Mouse (Mus musculus): ENCODE data around the gene Gm11214. TPM values are rescaled to one million over a fixed set of nuclear protein-coding genes. Genes with fewer than 3 reads are reported as not detected.

Gm11214 gene
- total and polyA plus RNA-seq, 3 experiments = 0.43 TPM; not detected in 2

DNA sequence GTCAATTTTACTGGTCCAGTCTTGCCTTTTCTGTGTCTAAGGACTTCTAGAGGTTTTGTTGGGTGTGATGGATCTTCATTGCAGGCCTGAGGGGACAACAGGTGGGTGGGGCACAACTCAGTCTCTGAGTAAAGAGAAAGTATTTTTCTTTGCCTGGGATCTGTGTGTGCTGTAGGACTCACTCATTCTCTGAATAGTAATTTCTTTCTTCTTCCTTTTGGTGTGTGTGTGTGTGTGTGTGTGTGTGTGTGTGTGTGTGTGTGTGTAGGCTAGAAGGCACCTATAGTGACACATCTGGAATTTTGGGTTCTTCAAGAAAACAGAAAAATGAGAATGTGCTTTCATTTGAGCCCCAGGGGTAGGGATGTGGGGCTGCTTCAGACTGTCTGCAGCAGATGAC, 29.2 kb upstream of the Gm11214 start:
- Histone ChIP-seq H3K79me2 (ENCODE audit: control insufficient read depth, insufficient read depth, low read length, poor library complexity) (no peaks in the 10 kb centered on the region), H3K9me3 (replicated peaks; ENCODE audit: insufficient read depth, low read length) (no peaks in the 10 kb centered on the region), H3K27me3 (ENCODE audit: control insufficient read depth in 1 of 2, insufficient read depth in 2 of 2, low read length in 2 of 2) (no peaks in the 10 kb centered on the region), H3K36me3 (ENCODE audit: control insufficient read depth in 1 of 2, insufficient read depth in 2 of 2, low read length in 2 of 2) (no peaks in the 10 kb centered on the region), H3K27ac (ENCODE audit: control insufficient read depth, low read depth, low read length) (no peak overlapping the region), H3K9ac (ENCODE audit: control insufficient read depth, low read depth, low read length, poor library complexity, severe bottlenecking) (no peak overlapping the region), H3K4me3 (ENCODE audit: control insufficient read depth in 1 of 2, insufficient read depth in 1 of 2, low read depth in 2 of 2, low read length in 2 of 2) (no peak overlapping the region), H3K4me1 (ENCODE audit: control insufficient read depth in 1 of 2, insufficient read depth in 2 of 2, low read length in 2 of 2) (no peaks in the 10 kb centered on the region)
- DNase-seq (ENCODE audit: low read depth, low spot score) = no peak
- TF ChIP-seq TBP (IDR thresholded peaks at IDR 0.05; ENCODE audit: low read depth, low read length) = no peak
- no peak for TF ChIP-seq MAFK (IDR thresholded peaks at IDR 0.05; ENCODE audit: borderline replicate concordance, low read depth, low read length)
- TF ChIP-seq ZKSCAN1 (IDR thresholded peaks at IDR 0.05; ENCODE audit: low read depth, low read length) = no peak
- no peak for TF ChIP-seq CTCF (IDR thresholded peaks at IDR 0.05 in 2 of 3, conservative IDR thresholded peaks at IDR 0.05 in 1 of 3; ENCODE audit: control insufficient read depth in 1 of 3, insufficient read depth in 1 of 3, low read depth in 2 of 3, low read length in 3 of 3, poor library complexity in 1 of 3, severe bottlenecking in 1 of 3)
- TF ChIP-seq SMC3 (IDR thresholded peaks at IDR 0.05; ENCODE audit: low read depth, low read length) = no peak
- no peak for TF ChIP-seq USF2 (IDR thresholded peaks at IDR 0.05; ENCODE audit: borderline replicate concordance in 1 of 2, insufficient read depth in 1 of 2, low read depth in 1 of 2, low read length in 2 of 2)
- no peak for TF ChIP-seq RCOR1 (IDR thresholded peaks at IDR 0.05; ENCODE audit: low read depth, low read length)

DNA sequence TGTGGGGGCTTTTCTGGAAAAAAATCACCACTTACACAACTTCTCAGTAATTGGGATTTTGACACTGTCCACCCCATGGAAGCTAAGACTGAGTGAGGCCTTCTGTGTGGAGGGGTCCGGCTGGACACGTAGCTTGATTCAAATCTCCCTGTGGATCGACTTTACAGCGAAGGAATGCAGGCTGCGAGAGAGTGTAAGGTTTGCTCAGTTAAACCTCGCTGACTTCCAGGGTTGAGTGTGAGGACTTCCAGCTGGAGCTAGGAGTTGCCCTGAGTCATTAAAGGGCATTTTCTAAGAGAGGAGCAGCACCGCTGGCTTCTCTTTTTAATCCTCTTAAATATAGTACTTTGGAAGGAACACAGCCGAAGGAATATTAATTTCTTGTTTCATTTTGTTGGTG, 24.2 kb upstream of the Gm11214 start:
- Histone ChIP-seq H3K36me3 (ENCODE audit: control insufficient read depth in 1 of 2, insufficient read depth in 2 of 2, low read length in 2 of 2) (no peaks in the 10 kb centered on the region), H3K9me3 (replicated peaks; ENCODE audit: insufficient read depth, low read length) (no peaks in the 10 kb centered on the region), H3K4me1 (ENCODE audit: control insufficient read depth in 1 of 2, insufficient read depth in 2 of 2, low read length in 2 of 2) (no peaks in the 10 kb centered on the region), H3K9ac (ENCODE audit: control insufficient read depth, low read depth, low read length, poor library complexity, severe bottlenecking) (no peak overlapping the region), H3K27ac (ENCODE audit: control insufficient read depth, low read depth, low read length) (no peak overlapping the region), H3K27me3 (ENCODE audit: control insufficient read depth in 1 of 2, insufficient read depth in 2 of 2, low read length in 2 of 2) (no peaks in the 10 kb centered on the region), H3K79me2 (ENCODE audit: control insufficient read depth, insufficient read depth, low read length, poor library complexity) (no peaks in the 10 kb centered on the region), H3K4me3 (ENCODE audit: control insufficient read depth in 1 of 2, insufficient read depth in 1 of 2, low read depth in 2 of 2, low read length in 2 of 2) (no peak overlapping the region)
- no peak for TF ChIP-seq MYB (IDR thresholded peaks at IDR 0.05; ENCODE audit: low read depth, low read length)
- TF ChIP-seq RAD21 (IDR thresholded peaks at IDR 0.05; ENCODE audit: low read depth, low read length) = no peak
- TF ChIP-seq USF2 (IDR thresholded peaks at IDR 0.05; ENCODE audit: borderline replicate concordance in 1 of 2, insufficient read depth in 1 of 2, low read depth in 1 of 2, low read length in 2 of 2) = no peak
- no peak for TF ChIP-seq EP300 (IDR thresholded peaks at IDR 0.05; ENCODE audit: low read depth in 1 of 2, low read length in 2 of 2)
- TF ChIP-seq CTCF (IDR thresholded peaks at IDR 0.05 in 2 of 3, conservative IDR thresholded peaks at IDR 0.05 in 1 of 3; ENCODE audit: control insufficient read depth in 1 of 3, insufficient read depth in 1 of 3, low read depth in 2 of 3, low read length in 3 of 3, poor library complexity in 1 of 3, severe bottlenecking in 1 of 3) = no peak
- no peak for TF ChIP-seq POLR2AphosphoS5 (IDR thresholded peaks at IDR 0.05; ENCODE audit: borderline replicate concordance, low read depth, low read length)
- no peak for TF ChIP-seq TAL1 (IDR thresholded peaks at IDR 0.05; ENCODE audit: low read length)
- TF ChIP-seq NRF1 (IDR thresholded peaks at IDR 0.05; ENCODE audit: insufficient read depth, low read depth, low read length, poor library complexity, severe bottlenecking) = no peak
- TF ChIP-seq NELFE (IDR thresholded peaks at IDR 0.05; ENCODE audit: low read depth, low read length) = no peak
- no peak for TF ChIP-seq ZKSCAN1 (IDR thresholded peaks at IDR 0.05; ENCODE audit: low read depth, low read length)
- no peak for DNase-seq (ENCODE audit: low read depth, low spot score)
